Mouse (Mus musculus): Measurements from ENCODE around the gene Cckbr.
"Not testable (repeated sequence)": the region's sequence is repeated elsewhere in the genome, so short reads cannot be mapped to it uniquely, and the experiment has no call there.

Cckbr gene

GRCm38 (mm10) chr7:105437979-105438772 is 12.6 kb downstream of the Cckbr start:
- DNase-seq, result no peak

- DNase-seq, result no peak
These were observed 15.9 kb downstream of the Cckbr start for GRCm38 (mm10) chr7:105441426-105441825.

- no peak for DNase-seq
These were observed 19.5 kb downstream of the Cckbr start for GRCm38 (mm10) chr7:105445076-105445475.

GRCm38 (mm10) chr7:105453345-105453744 is 27.8 kb downstream of the Cckbr start:
- not testable (repeated sequence) for DNase-seq

GRCm38 (mm10) chr7:105458546-105458945 is 33.0 kb downstream of the Cckbr start:
- DNase-seq, result no peak

GRCm38 (mm10) chr7:105465505-105465904 is 40.0 kb downstream of the Cckbr start:
- DNase-seq, result not testable (repeated sequence)

GRCm38 (mm10) chr7:105472607-105473006 is 47.1 kb downstream of the Cckbr start:
- no peak for DNase-seq

GRCm38 (mm10) chr7:105474771-105475315 is 49.3 kb downstream of the Cckbr start:
- DNase-seq, result no peak

GRCm38 (mm10) chr7:105475396-105475949 is 49.9 kb downstream of the Cckbr start:
- no peak for DNase-seq

GRCm38 (mm10) chr7:105476683-105477432 is 51.3 kb downstream of the Cckbr start:
- no peak for DNase-seq

- DNase-seq, result no peak
These were observed 51.8 kb downstream of the Cckbr start for GRCm38 (mm10) chr7:105477433-105477700.

GRCm38 (mm10) chr7:105477841-105478240 is 52.3 kb downstream of the Cckbr start:
- no peak for DNase-seq

GRCm38 (mm10) chr7:105478344-105478743 is 52.8 kb downstream of the Cckbr start:
- no peak for DNase-seq

GRCm38 (mm10) chr7:105479232-105479631 is 53.7 kb downstream of the Cckbr start:
- no peak for DNase-seq

- no peak for DNase-seq
These were observed 54.5 kb downstream of the Cckbr start for GRCm38 (mm10) chr7:105480081-105480480.

- peak; percentile 19 for DNase-seq
These were observed 55.3 kb downstream of the Cckbr start for GRCm38 (mm10) chr7:105480561-105481504.

GRCm38 (mm10) chr7:105481505-105482411 is 56.2 kb downstream of the Cckbr start, which contains the start of gene Cavin3:
TSS of gene Cavin3 (minus strand) at chr7:105482300.
- peak; percentile 46 for DNase-seq

- no peak for DNase-seq
These were observed 56.9 kb downstream of the Cckbr start for GRCm38 (mm10) chr7:105482426-105482825.

GRCm38 (mm10) chr7:105485029-105485428 is 59.5 kb downstream of the Cckbr start:
- DNase-seq, result no peak

GRCm38 (mm10) chr7:105487104-105487876 is 61.8 kb downstream of the Cckbr start:
- no peak for DNase-seq

- DNase-seq, result no peak
These were observed 72.3 kb downstream of the Cckbr start for GRCm38 (mm10) chr7:105497881-105498280.

All from cerebellum, adult 11 months (tissue).